Mouse (Mus musculus) thymus, adult 2 months (tissue): ENCODE measurements around the gene Tmem235. TPM values are rescaled to one million over a fixed set of nuclear protein-coding genes. Genes with fewer than 3 reads are reported as not detected.

Experiments used
- DNase-seq: peaks from one replicate; pipeline ENCODE4 v3.0.0; 2021
- H3K27ac ChIP-seq: fragments of 200-500 bp; 2 replicates; pipeline ENCODE4 v1.5.1; 2012; ENCODE audit warnings: low read length, control low read depth; ENCODE audit not compliant: control insufficient read depth, insufficient read depth
- H3K27me3 ChIP-seq: fragments of 200-500 bp; 2 replicates; pipeline ENCODE4 v1.6.1; 2012; ENCODE audit warnings: mild to moderate bottlenecking, low read length, moderate library complexity, mixed read lengths; ENCODE audit not compliant: control insufficient read depth, insufficient read depth
- H3K36me3 ChIP-seq: fragments of 200-500 bp; 2 replicates; pipeline ENCODE4 v1.6.1; 2012; ENCODE audit warnings: mild to moderate bottlenecking, low read length, moderate library complexity; ENCODE audit not compliant: control insufficient read depth, insufficient read depth
- H3K4me1 ChIP-seq: fragments of 200-500 bp; replicated peaks from 2 replicates; pipeline ENCODE4 v1.6.1; 2012; ENCODE audit warnings: low read length; ENCODE audit not compliant: control insufficient read depth, insufficient read depth
- H3K4me3 ChIP-seq: fragments of 200-500 bp; 2 replicates; pipeline ENCODE4 v1.5.1; 2012; ENCODE audit warnings: mild to moderate bottlenecking, low read length, control low read depth, moderate library complexity; ENCODE audit not compliant: control insufficient read depth, insufficient read depth
- CTCF ChIP-seq: fragments of 200-500 bp; IDR thresholded peaks from 2 replicates; pipeline ENCODE4 v1.5.1; 2012; ENCODE audit warnings: mild to moderate bottlenecking, control low read depth, low read length, moderate library complexity, borderline replicate concordance; ENCODE audit not compliant: control insufficient read depth, poor library complexity, insufficient read depth; ENCODE audit errors: extremely low read depth
- POLR2A ChIP-seq: fragments of 200-500 bp; IDR thresholded peaks from 2 replicates; pipeline ENCODE4 v1.6.1; 2012; ENCODE audit warnings: mild to moderate bottlenecking, low read length, control low read depth, moderate library complexity; ENCODE audit not compliant: control insufficient read depth, poor library complexity, insufficient read depth; ENCODE audit errors: extremely low read depth
- WGBS: fragments of 180-500 bp; shearing (Covaris S2); methylation state at CpG from one replicate; pipeline ENCODE4 v1.1.7; 2018; 5-methylcytosine and 5-hydroxymethylcytosine counted together
- polyA plus RNA-seq: library from polyadenylated mRNA; depleted of rRNA; stranded (reverse); fragments of >200 nt; gene quantifications from 2 replicates; pipeline ENCODE4 v1.2.3, GENCODE M21; 2012

Gene Tmem235
- polyA plus RNA-seq, 1 experiment: 0.05 TPM

GRCm38 (mm10) chr11:117880977-117881358 is 20.4 kb downstream of the Tmem235 start:
- no peak for DNase-seq
- H3K27me3 ChIP-seq: no peaks in the 10 kb centered on the region
- peaks cover 73% of the 10 kb centered on the region for H3K4me1 ChIP-seq
- no peak overlapping the region for H3K27ac ChIP-seq
- no peaks in the 10 kb centered on the region for H3K36me3 ChIP-seq
- TF ChIP-seq POLR2A: no peak
- TF ChIP-seq CTCF: no peak
- WGBS: 90% methylated on average over 6 of the region's 6 CpGs
- no peak overlapping the region for H3K4me3 ChIP-seq

- peaks cover 66% of the 10 kb centered on the region for H3K4me1 ChIP-seq
- H3K27me3 ChIP-seq: no peaks in the 10 kb centered on the region
- DNase-seq: no peak
- no peaks in the 10 kb centered on the region for H3K36me3 ChIP-seq
- no peak overlapping the region for H3K27ac ChIP-seq
- H3K4me3 ChIP-seq: no peak overlapping the region
- 14% methylated on average over 8 of the region's 8 CpGs for WGBS
- TF ChIP-seq POLR2A (no peak), CTCF (no peak)
Observed at GRCm38 (mm10) chr11:117881787-117882186, 21.2 kb downstream of the Tmem235 start.

- no peak for TF ChIP-seq CTCF
- no peak for TF ChIP-seq POLR2A
- H3K27me3 ChIP-seq: no peaks in the 10 kb centered on the region
- H3K4me1 ChIP-seq: peaks cover 62% of the 10 kb centered on the region
- DNase-seq: no peak
- WGBS: 89% methylated on average over 1 of the region's 1 CpGs
- H3K4me3 ChIP-seq: no peak overlapping the region
- no peaks in the 10 kb centered on the region for H3K36me3 ChIP-seq
- H3K27ac ChIP-seq: no peak overlapping the region
Observed at GRCm38 (mm10) chr11:117882208-117882607, 21.7 kb downstream of the Tmem235 start.

GRCm38 (mm10) chr11:117886000-117886399 is 25.4 kb downstream of the Tmem235 start:
- DNase-seq: no peak
- H3K27ac ChIP-seq: no peak overlapping the region
- no peaks in the 10 kb centered on the region for H3K36me3 ChIP-seq
- 43% methylated on average over 5 of the region's 5 CpGs for WGBS
- no peak overlapping the region for H3K4me3 ChIP-seq
- H3K4me1 ChIP-seq: peaks cover 44% of the 10 kb centered on the region
- TF ChIP-seq CTCF: no peak
- TF ChIP-seq POLR2A: no peak
- H3K27me3 ChIP-seq: no peaks in the 10 kb centered on the region

GRCm38 (mm10) chr11:117888168-117888852 is 27.8 kb downstream of the Tmem235 start:
- no peak for TF ChIP-seq CTCF
- no peak for TF ChIP-seq POLR2A
- Histone ChIP-seq H3K4me3 (no peak overlapping the region), H3K36me3 (no peaks in the 10 kb centered on the region), H3K4me1 (peaks cover 44% of the 10 kb centered on the region), H3K27me3 (no peaks in the 10 kb centered on the region), H3K27ac (no peak overlapping the region)
- WGBS: 89% methylated on average over 20 of the region's 20 CpGs
- no peak for DNase-seq

- Histone ChIP-seq H3K27me3 (no peaks in the 10 kb centered on the region), H3K36me3 (no peaks in the 10 kb centered on the region), H3K27ac (no peak overlapping the region), H3K4me3 (no peak overlapping the region), H3K4me1 (peaks cover 46% of the 10 kb centered on the region)
- DNase-seq: no peak
- no peak for TF ChIP-seq CTCF
- no peak for TF ChIP-seq POLR2A
- WGBS: 83% methylated on average over 33 of the region's 33 CpGs
Observed at GRCm38 (mm10) chr11:117888853-117889822, 28.6 kb downstream of the Tmem235 start.
